Mouse (Mus musculus) liver, postnatal 0 days (tissue): ENCODE measurements around the gene Aldh1a1.

ENCODE experiments used
- CTCF ChIP-seq: sonication (generic); IDR thresholded peaks from 2 replicates; pipeline ENCODE4 v1.5.1; 2016; ENCODE audit warnings: antibody characterized with exemption, low read depth
- EP300 ChIP-seq: IDR thresholded peaks from 2 replicates; pipeline ENCODE4 v1.6.1; 2016; ENCODE audit warnings: antibody characterized with exemption, low read depth, mild to moderate bottlenecking

GRCm38 (mm10) chr19:20529921-20530696 lies 37.6 kb downstream of the Aldh1a1 start:
- TF ChIP-seq CTCF (no peak), EP300 (peak; percentile 41; the same call in 1 of the 2 replicates)
